Mouse (Mus musculus) cerebellum, adult 2 months (tissue): ENCODE data around the gene Eif4g3. TPM values are rescaled to one million over a fixed set of nuclear protein-coding genes. Genes with fewer than 3 reads are reported as not detected.

Source experiments
- DNase-seq, 2 experiments: peaks; one replicate each; pipeline ENCODE4 v3.0.0; 2021
- H3K27ac ChIP-seq: fragments of 200-500 bp; 2 replicates; pipeline ENCODE4 v1.5.1; 2012; ENCODE audit warnings: low read length, control low read depth, inconsistent platforms; ENCODE audit not compliant: insufficient read depth
- H3K27me3 ChIP-seq: fragments of 200-500 bp; 2 replicates; pipeline ENCODE4 v1.6.1; 2012; ENCODE audit warnings: inconsistent platforms, mild to moderate bottlenecking, low read length, moderate library complexity; ENCODE audit not compliant: control insufficient read depth, insufficient read depth
- H3K4me1 ChIP-seq: fragments of 200-500 bp; 2 replicates; pipeline ENCODE4 v1.6.1; 2011; ENCODE audit warnings: low read length; ENCODE audit not compliant: control insufficient read depth, insufficient read depth
- H3K4me3 ChIP-seq: fragments of 200-500 bp; replicated peaks from 2 replicates; pipeline ENCODE3; 2011; ENCODE audit warnings: mild to moderate bottlenecking, low read depth, low read length, control low read depth; ENCODE audit not compliant: insufficient read depth
- CTCF ChIP-seq: fragments of 200-500 bp; IDR thresholded peaks from 2 replicates; pipeline ENCODE4 v1.5.1; 2011; ENCODE audit warnings: low read depth, mild to moderate bottlenecking, control low read depth, low read length, moderate library complexity, borderline replicate concordance; ENCODE audit not compliant: insufficient read depth
- POLR2A ChIP-seq: fragments of 200-500 bp; IDR thresholded peaks from 2 replicates; pipeline ENCODE4 v1.6.1; 2011; ENCODE audit warnings: low read length, control low read depth, borderline replicate concordance; ENCODE audit not compliant: insufficient read depth
- WGBS: fragments of 180-500 bp; shearing (Covaris S2); methylation state at CpG from one replicate; pipeline ENCODE4 v1.1.7; 2018; 5-methylcytosine and 5-hydroxymethylcytosine counted together
- polyA plus RNA-seq: library from polyadenylated mRNA; depleted of rRNA; stranded (reverse); fragments of >200 nt; gene quantifications from 2 replicates; pipeline ENCODE4 v1.2.3, GENCODE M21; 2012

The Eif4g3 gene
- polyA plus RNA-seq, 1 experiment, result 156 TPM

DNA sequence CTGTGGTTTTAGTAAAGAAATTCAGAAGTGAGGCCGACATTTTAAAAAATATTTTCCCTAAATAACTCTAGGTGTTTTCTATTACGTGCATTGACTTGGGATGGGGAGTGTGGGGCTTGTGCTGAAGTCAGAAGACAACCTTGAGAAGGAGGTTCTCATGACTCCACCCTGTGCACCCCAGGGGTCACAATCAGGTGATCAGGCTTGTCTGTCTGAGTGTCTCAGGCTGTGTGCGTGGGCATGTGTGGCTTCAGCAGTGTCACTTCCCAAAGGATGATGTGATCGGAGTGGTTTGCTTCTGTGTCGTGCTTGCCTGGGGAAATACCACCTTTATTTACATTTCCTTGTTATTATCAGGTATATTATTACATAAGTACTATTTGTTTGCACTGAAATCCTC, 226.5 kb downstream of the Eif4g3 start:
- 46% methylated on average over 5 of the region's 5 CpGs for WGBS
- peak in 1 of 2 experiments; percentile 26 for DNase-seq
- no peak overlapping the region for H3K27ac ChIP-seq
- peak overlapping the region; percentile 8 for H3K4me3 ChIP-seq
- TF ChIP-seq CTCF (no peak), POLR2A (no peak)
- H3K4me1 ChIP-seq, result peaks cover 9% of the 10 kb centered on the region
- no peaks in the 10 kb centered on the region for H3K27me3 ChIP-seq

DNA sequence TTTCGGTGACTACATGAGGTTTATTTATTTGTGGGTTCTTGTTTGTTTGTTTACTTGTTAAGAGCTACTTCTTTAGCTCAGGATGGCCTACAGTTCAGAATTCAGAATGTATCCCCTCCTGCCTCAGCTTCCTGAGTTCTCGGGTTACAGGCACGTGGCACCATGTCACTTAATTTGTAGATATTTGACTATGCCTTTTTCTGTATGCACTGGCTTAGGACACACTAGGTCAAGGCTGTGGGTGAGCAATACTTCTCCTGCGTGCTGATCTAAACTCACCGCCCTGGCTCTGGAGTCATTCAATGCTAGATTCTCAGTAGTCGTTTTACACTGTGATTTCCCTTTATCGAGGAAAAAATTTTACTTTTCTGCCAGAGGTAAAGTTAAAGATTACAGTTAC, 227.9 kb downstream of the Eif4g3 start:
- no peaks in the 10 kb centered on the region for H3K27me3 ChIP-seq
- no peak overlapping the region for H3K4me3 ChIP-seq
- WGBS, result 81% methylated on average over 7 of the region's 7 CpGs
- peaks cover 9% of the 10 kb centered on the region for H3K4me1 ChIP-seq
- DNase-seq, result no peak
- no peak for TF ChIP-seq POLR2A
- no peak for TF ChIP-seq CTCF
- no peak overlapping the region for H3K27ac ChIP-seq

DNA sequence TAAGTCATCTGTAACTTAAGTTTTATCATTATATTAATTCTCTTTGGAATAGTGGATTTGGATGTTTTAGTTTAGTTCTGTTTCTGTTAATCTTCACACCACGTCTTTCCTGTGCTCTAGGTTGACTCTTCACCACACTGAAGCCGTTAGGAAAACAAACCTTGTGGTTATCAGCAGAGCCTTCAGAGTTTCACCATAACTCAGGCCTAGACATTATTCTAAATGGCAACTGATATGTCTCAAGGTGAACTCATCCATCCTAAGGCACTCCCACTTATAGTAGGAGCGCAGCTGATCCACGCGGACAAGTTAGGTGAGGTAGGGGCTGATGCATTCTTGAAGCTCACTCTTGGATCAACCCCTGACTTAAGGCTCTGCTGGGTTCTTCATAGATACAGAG, 228.6 kb downstream of the Eif4g3 start:
- DNase-seq, result no peak
- peaks cover 9% of the 10 kb centered on the region for H3K4me1 ChIP-seq
- H3K27me3 ChIP-seq, result no peaks in the 10 kb centered on the region
- WGBS, result 86% methylated on average over 5 of the region's 5 CpGs
- H3K4me3 ChIP-seq, result no peak overlapping the region
- no peak overlapping the region for H3K27ac ChIP-seq
- TF ChIP-seq POLR2A (no peak), CTCF (no peak)

DNA sequence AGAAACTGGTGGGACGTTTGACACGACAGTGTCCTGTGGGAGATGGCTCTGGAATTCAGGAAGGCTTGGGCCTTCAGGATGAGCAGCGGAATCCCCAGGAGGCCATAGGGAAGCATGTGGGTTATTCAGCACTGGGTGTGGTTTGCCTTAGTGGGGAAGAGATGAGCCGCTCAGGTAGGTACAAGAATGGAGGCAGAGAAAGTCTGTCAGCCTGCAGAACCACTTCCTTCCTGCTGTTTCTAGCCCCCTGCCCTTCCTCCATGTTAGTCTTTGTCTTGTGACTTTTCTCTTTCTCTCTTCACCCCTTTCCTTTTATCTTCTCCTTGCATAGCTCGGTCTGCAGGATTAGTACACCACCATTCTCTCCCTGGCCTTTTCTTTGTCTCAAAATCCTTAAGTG, 229.6 kb downstream of the Eif4g3 start:
- H3K4me3 ChIP-seq, result no peak overlapping the region
- no peak for DNase-seq
- no peak for TF ChIP-seq POLR2A
- TF ChIP-seq CTCF, result no peak
- H3K4me1 ChIP-seq, result peaks cover 9% of the 10 kb centered on the region
- no peak overlapping the region for H3K27ac ChIP-seq
- 79% methylated on average over 5 of the region's 5 CpGs for WGBS
- H3K27me3 ChIP-seq, result no peaks in the 10 kb centered on the region

DNA sequence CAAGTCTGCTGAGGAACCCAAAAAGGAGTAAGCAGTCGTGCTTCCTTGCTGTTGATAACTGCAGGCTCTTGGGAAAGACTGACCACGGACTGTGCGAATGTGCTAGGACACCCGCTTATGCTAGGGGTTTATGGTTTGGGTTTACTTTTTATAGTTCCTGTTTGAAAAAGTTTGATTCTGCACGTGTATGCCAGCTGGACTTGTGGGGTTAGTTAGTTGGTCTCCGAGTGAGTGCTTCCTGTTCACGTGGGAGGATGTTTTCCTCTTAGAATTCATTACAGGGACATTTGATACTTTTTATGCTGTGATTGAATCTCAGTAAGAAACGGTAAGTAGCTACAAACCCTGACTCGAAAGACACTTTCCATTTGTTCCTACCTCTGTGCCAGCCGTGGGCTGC, 230.8 kb downstream of the Eif4g3 start:
- no peak for TF ChIP-seq POLR2A
- TF ChIP-seq CTCF, result no peak
- Histone ChIP-seq H3K27me3 (no peaks in the 10 kb centered on the region), H3K4me3 (no peak overlapping the region), H3K4me1 (peaks cover 6% of the 10 kb centered on the region), H3K27ac (no peak overlapping the region)
- DNase-seq, result no peak
- 89% methylated on average over 10 of the region's 10 CpGs for WGBS

DNA sequence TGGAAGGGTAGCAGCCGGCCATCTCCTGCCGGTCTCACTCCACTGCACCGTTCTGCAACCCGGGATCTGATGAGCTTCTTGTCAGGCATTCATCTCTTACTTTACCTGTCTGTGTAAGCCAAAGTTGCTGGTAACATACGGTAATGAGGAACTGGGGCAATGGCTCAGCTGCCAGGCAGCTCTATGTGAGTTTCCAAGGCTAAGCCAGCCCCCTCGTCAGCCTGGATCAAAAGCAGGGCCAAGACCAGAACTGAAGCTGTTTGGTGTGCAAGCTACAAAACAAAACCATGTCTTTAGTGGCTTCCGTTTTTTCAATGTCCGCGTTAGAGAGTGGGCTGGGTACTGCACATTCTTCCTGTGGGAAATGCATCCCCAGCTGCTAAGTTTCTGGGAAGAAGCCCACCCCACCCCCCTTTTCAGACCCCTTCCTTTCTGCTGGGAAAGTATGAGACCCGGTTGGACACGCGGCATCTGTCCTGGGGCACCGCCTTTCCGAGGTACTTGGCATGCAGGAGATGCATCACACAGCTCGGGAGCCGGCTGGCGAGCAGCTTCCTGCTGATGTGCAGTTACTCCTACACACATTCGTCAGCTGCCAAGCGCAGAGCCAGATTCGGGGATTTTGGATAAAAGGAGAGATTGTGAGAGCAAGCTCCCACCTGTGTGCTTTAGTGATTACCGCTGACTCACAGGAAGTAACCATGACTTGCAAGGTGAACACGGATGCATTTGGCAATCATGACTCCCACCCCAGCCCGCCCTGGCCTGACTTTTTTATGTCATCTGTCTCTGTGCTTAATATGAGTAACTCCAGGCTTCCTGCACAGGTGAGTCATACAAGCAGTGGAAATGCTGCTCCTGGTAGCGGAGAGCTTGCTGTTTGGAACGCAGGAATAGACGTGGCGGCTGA, 254.2 kb downstream of the Eif4g3 start:
- H3K27me3 ChIP-seq, result no peaks in the 10 kb centered on the region
- no peak overlapping the region for H3K27ac ChIP-seq
- no peak for DNase-seq
- TF ChIP-seq POLR2A (no peak), CTCF (no peak)
- 37% methylated on average over 27 of the region's 27 CpGs for WGBS
- peaks cover 7% of the 10 kb centered on the region for H3K4me1 ChIP-seq
- H3K4me3 ChIP-seq, result no peak overlapping the region

DNA sequence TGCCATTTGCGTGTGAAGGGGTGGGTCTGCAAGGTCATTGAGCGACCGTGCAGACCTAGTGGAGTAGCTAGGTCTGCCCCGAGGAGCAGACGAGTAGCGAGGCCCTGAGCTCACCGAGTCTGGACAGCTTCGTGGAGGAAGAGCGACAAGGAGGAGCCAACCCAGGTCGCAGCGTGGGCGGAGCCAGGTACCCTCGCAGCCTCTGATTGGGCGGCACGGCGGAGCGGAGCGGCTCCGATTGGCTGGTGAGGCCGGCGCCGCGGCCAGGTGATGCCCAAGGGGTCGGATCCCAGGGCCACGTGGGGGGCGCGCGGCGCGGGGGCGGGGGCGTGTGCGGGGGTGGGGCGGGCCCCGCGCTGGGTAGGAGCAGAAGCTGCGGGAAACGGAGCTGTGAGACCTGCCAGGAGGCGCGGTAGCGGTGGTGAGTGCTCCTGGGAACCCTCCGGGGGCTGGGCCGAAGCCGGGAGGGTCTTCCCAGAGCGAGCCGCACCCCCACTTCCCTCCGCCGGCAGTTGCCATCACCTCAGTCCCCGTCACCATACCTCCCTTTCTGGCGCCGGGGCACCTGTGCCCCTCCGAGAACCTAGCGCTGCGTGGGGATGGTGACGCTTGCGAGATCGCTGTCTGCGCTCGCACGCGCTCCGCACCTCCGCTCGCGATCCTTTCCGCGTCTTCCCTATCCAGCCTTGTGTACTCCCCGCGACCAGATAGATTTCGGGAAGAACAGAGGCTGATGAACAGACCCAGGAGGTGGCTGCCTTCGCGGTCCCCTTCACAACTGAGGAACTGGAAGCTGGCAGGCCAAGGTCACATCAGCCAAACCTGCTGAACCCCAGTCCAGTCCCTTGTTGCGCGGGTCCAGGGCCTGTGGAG, 257.5 kb downstream of the Eif4g3 start, which contains the start of the genes Sh2d5 and Kif17:
Gene Sh2d5 (plus strand): TSS at position 316 of the 873 bp plus-strand sequence.
Gene Kif17 (plus strand): TSS at position 348 of the 873 bp plus-strand sequence.
- peak; percentile 97 for DNase-seq
- H3K4me1 ChIP-seq, result peaks cover 13% of the 10 kb centered on the region
- no peaks in the 10 kb centered on the region for H3K27me3 ChIP-seq
- peak within 1 kb of the TSS; percentile 63 for H3K27ac ChIP-seq
- peak within 1 kb of the TSS; percentile 92 for H3K4me3 ChIP-seq
- WGBS, result under 1% methylated on average over 66 of the region's 74 CpGs
- TF ChIP-seq POLR2A, result peak; percentile 98
- TF ChIP-seq CTCF, result no peak
